9 mouse cellular contexts compared by ENCODE assay signal in genomic region chr11:98947969-98948569, GRCm38 (mm10). TPM values are rescaled to one million over a fixed set of nuclear protein-coding genes. Genes with fewer than 3 reads are reported as not detected.
DNase-seq lines count a peak whose midpoint lies in the region; ATAC-seq lines count a peak whose summit lies in the region.
"Had no signal": no experiment of that assay in that cellular context is flagged by ENCODE, and none has a peak within 500 bp of the region (broad histone marks: within the 10 kb centered on the region; RNA-seq: fewer than 3 reads in every experiment).

No protein-coding gene starts in this region.

- H3K9me3 ChIP-seq in heart, embryonic 15.5 days (replicated peaks): no peaks in the 10 kb centered on the region
- no peaks in the 10 kb centered on the region for H3K9me3 ChIP-seq in hindbrain, embryonic 13.5 days

- H3K4me2 ChIP-seq in heart, embryonic 15.5 days: peak overlapping the region; percentile 9; the same call in 1 of the 2 replicates
- no peak overlapping the region for H3K4me2 ChIP-seq in hindbrain, embryonic 13.5 days

- H3K36me3 ChIP-seq in heart, embryonic 15.5 days: peaks cover 8% of the 10 kb centered on the region; the same call in 1 of the 2 replicates
- H3K36me3 ChIP-seq in hindbrain, embryonic 13.5 days: peaks cover 15% of the 10 kb centered on the region

- no peaks in the 10 kb centered on the region for H3K27me3 ChIP-seq in heart, embryonic 15.5 days
- H3K27me3 ChIP-seq in hindbrain, embryonic 13.5 days: no peaks in the 10 kb centered on the region

- H3K9ac ChIP-seq in heart, embryonic 15.5 days: no peak overlapping the region
- no peak overlapping the region for H3K9ac ChIP-seq in hindbrain, embryonic 13.5 days

- 44% methylated on average over 18 of the region's 18 CpGs for WGBS in heart, embryonic 15.5 days
- 83% methylated on average over 18 of the region's 18 CpGs for WGBS in hindbrain, embryonic 13.5 days

- intact Hi-C loops in heart, postnatal 14 days (cut with DNase I): no loop called here

- DNase-seq in heart, postnatal 14 days: no peak
- peak; percentile 69 for DNase-seq in CD4-positive helper T cell, adult 2 months (ENCODE audit: low read depth, low spot score)
- DNase-seq in c-Kit-positive CD71-positive TER-119-negative erythroid progenitor cells, embryonic 14.5 days (ENCODE audit: low read depth): peak; percentile 68
- no peak for DNase-seq in embryo, embryonic 10 days (ENCODE audit: low spot score)
- DNase-seq in ovary, postnatal 36 days (ENCODE audit: low spot score): no peak
- DNase-seq: kidney, postnatal 4 days had no signal

- peak overlapping the region; percentile 48 for H3K27ac ChIP-seq in heart, embryonic 15.5 days
- no peak overlapping the region for H3K27ac ChIP-seq in hindbrain, embryonic 13.5 days

- ATAC-seq in heart, embryonic 15.5 days (replicated peaks; ENCODE audit: insufficient number of reproducible peaks, insufficient read depth, low FRiP score, low read depth): no peak
- ATAC-seq in megakaryocyte, adult 5-6 weeks (ENCODE audit: poor library complexity, severe bottlenecking): peak; percentile 56
- ATAC-seq in hindbrain, embryonic 13.5 days (ENCODE audit: low FRiP score): no peak

- H3K4me1 ChIP-seq in heart, embryonic 15.5 days (replicated peaks): peaks cover 94% of the 10 kb centered on the region
- peaks cover 75% of the 10 kb centered on the region for H3K4me1 ChIP-seq in hindbrain, embryonic 13.5 days (replicated peaks)

- no peak overlapping the region for H3K4me3 ChIP-seq in heart, embryonic 15.5 days
- H3K4me3 ChIP-seq in hindbrain, embryonic 13.5 days: no peak overlapping the region

RNA-seq across cellular contexts. Expression of gene Rara, which starts 20.5 kb away (rescaled TPM):
- 26.2 and 31.0 TPM in 2 replicates for polyA plus RNA-seq in heart, embryonic 15.5 days (2015; fragmentation: Nextera tagmentation; extraction: Ambion mirVana)
- 10 to 100 TPM; 17.9 to 21.6 TPM for total RNA-seq in heart, postnatal 14 days (2021)
- 124 and 125 TPM in 2 replicates for total RNA-seq in megakaryocyte, adult 5-6 weeks (2015)
- 38.8 and 43.3 TPM in 2 replicates for total RNA-seq in megakaryocyte, adult 5-6 weeks (2017)
- polyA plus RNA-seq in hindbrain, embryonic 13.5 days (2015; fragmentation: Nextera tagmentation; extraction: Ambion mirVana): 17.1 and 20.3 TPM in 2 replicates

RNA-seq across cellular contexts. Expression of gene Gjd3, which starts 34.7 kb away (rescaled TPM):
- polyA plus RNA-seq in heart, embryonic 15.5 days (2015; fragmentation: Nextera tagmentation; extraction: Ambion mirVana): 3.6 and 4.4 TPM in 2 replicates
- 1 to 10 TPM; 1.5 to 2.0 TPM for total RNA-seq in heart, postnatal 14 days (2021)
- not detected in 2 replicates for total RNA-seq in megakaryocyte, adult 5-6 weeks (2015)
- not detected in 2 replicates for total RNA-seq in megakaryocyte, adult 5-6 weeks (2017)
- polyA plus RNA-seq in hindbrain, embryonic 13.5 days (2015; fragmentation: Nextera tagmentation; extraction: Ambion mirVana): 1.5 and 1.6 TPM in 2 replicates

RNA-seq across cellular contexts. Expression of gene Cdc6, which starts 40.5 kb away (rescaled TPM):
- polyA plus RNA-seq in heart, embryonic 15.5 days (2015; fragmentation: Nextera tagmentation; extraction: Ambion mirVana): 14.2 and 20.4 TPM in 2 replicates
- 1 to 10 TPM in 1 of 2 experiments, under 1 TPM in 1; 0.72 to 2.2 TPM for total RNA-seq in heart, postnatal 14 days (2021)
- total RNA-seq in megakaryocyte, adult 5-6 weeks (2015): 26.4 and 31.3 TPM in 2 replicates
- 26.5 and 27.5 TPM in 2 replicates for total RNA-seq in megakaryocyte, adult 5-6 weeks (2017)
- 5.9 and 6.0 TPM in 2 replicates for polyA plus RNA-seq in hindbrain, embryonic 13.5 days (2015; fragmentation: Nextera tagmentation; extraction: Ambion mirVana)

Comparison
In these comparisons a context has a peak if more than half of its experiments do, and no peak if none do; other contexts are left out.
1. DNase-seq: peak in CD4-positive helper T cell, adult 2 months (single experiment) and c-Kit-positive CD71-positive TER-119-negative erythroid progenitor cells, embryonic 14.5 days (single experiment); none in heart, postnatal 14 days (0 of 2), embryo, embryonic 10 days (single experiment) and ovary, postnatal 36 days (single experiment).
2. RNA of gene Cdc6, which starts 40.5 kb away (total RNA-seq): 26.4 to 31.3 TPM in megakaryocyte, adult 5-6 weeks; 0.72 to 2.2 TPM in heart, postnatal 14 days; every median in the first group is over 4 times any median in the second.